Comparison of ENCODE assay signal across 10 mouse cellular contexts in the genomic region with DNA sequence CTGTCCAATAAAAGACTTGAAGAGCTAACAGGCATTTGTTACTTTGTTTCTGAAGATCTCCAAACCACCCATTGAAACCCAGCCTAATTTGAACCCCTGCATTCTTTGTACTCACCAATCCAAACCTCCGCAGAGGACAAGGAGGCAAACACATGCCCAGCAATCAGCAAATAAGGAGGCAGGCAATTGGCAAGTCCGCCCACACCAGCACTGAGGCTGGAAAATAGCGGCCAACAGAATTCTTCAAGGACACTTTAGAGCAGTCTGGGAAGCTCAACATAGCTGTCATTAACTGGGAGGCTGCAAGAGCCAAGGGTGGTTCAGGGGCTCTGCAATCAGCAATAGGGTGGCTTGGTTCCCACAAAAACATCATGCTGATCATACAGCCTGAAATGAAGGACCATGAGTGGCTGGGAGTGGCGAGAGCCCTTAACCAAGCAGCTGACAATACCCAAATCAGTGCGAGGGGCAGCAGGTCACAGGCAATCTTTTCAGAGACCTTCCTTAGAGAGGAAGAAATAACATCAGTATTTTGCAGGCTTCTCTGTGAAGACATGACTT.
DNase-seq lines count a peak whose midpoint lies in the region; ATAC-seq lines count a peak whose summit lies in the region.
"Had no signal": no experiment of that assay in that cellular context is flagged by ENCODE, and none has a peak within 500 bp of the region (broad histone marks: within the 10 kb centered on the region; RNA-seq: fewer than 3 reads in every experiment).

No protein-coding gene starts in this region.

- H3K36me3 ChIP-seq in forebrain, embryonic 11.5 days (ENCODE audit: control insufficient read depth, insufficient read depth, low read length) = no peaks in the 10 kb centered on the region
- no peaks in the 10 kb centered on the region for H3K36me3 ChIP-seq in heart, embryonic 16.5 days (ENCODE audit: control insufficient read depth, insufficient read depth)
- H3K36me3 ChIP-seq: embryonic facial prominence, embryonic 13.5 days; stomach, embryonic 15.5 days had no signal

- peak overlapping the region; percentile 7; the same call in 1 of the 2 replicates for H3K27ac ChIP-seq in forebrain, embryonic 11.5 days (ENCODE audit: low read depth, low read length)
- peak overlapping the region; percentile 63; the same call in 1 of the 2 replicates for H3K27ac ChIP-seq in heart, embryonic 16.5 days (ENCODE audit: low read length)
- H3K27ac ChIP-seq: embryonic facial prominence, embryonic 13.5 days; stomach, embryonic 15.5 days had no signal

- H3K4me3 ChIP-seq in forebrain, embryonic 11.5 days (ENCODE audit: low read depth, low read length) = no peak overlapping the region
- no peak overlapping the region for H3K4me3 ChIP-seq in heart, embryonic 16.5 days (ENCODE audit: low read length)
- H3K4me3 ChIP-seq: embryonic facial prominence, embryonic 13.5 days; stomach, embryonic 15.5 days had no signal

- peak; percentile 89 for ATAC-seq in forebrain, embryonic 11.5 days (replicated peaks; ENCODE audit: low FRiP score)
- ATAC-seq in heart, embryonic 16.5 days (replicated peaks; ENCODE audit: extremely low read depth, insufficient read depth, low FRiP score) = peak; percentile 72; the same call in 1 of the 2 replicates

- no peak overlapping the region for H3K9ac ChIP-seq in forebrain, embryonic 11.5 days (ENCODE audit: low read length)
- H3K9ac ChIP-seq in heart, embryonic 16.5 days (ENCODE audit: low read length) = no peak overlapping the region
- H3K9ac ChIP-seq: embryonic facial prominence, embryonic 13.5 days; stomach, embryonic 15.5 days had no signal

- H3K9me3 ChIP-seq in forebrain, embryonic 11.5 days (ENCODE audit: control insufficient read depth, low read length) = no peaks in the 10 kb centered on the region
- no peaks in the 10 kb centered on the region for H3K9me3 ChIP-seq in heart, embryonic 16.5 days (replicated peaks; ENCODE audit: control insufficient read depth, low read length)
- H3K9me3 ChIP-seq: embryonic facial prominence, embryonic 13.5 days; stomach, embryonic 15.5 days had no signal

- WGBS in forebrain, embryonic 11.5 days = 22% methylated on average over 5 of the region's 5 CpGs
- 18% methylated on average over 5 of the region's 5 CpGs for WGBS in heart, embryonic 16.5 days

- H3K27me3 ChIP-seq in forebrain, embryonic 11.5 days (ENCODE audit: control insufficient read depth, insufficient read depth, low read length) = no peaks in the 10 kb centered on the region
- no peaks in the 10 kb centered on the region for H3K27me3 ChIP-seq in heart, embryonic 16.5 days (ENCODE audit: control insufficient read depth, insufficient read depth, low read length)
- H3K27me3 ChIP-seq: embryonic facial prominence, embryonic 13.5 days; stomach, embryonic 15.5 days had no signal

- H3K4me1 ChIP-seq in forebrain, embryonic 11.5 days (replicated peaks; ENCODE audit: control insufficient read depth, insufficient read depth, low read length) = peaks cover 3% of the 10 kb centered on the region; the same call in 1 of the 2 replicates
- H3K4me1 ChIP-seq in heart, embryonic 16.5 days (ENCODE audit: control insufficient read depth, insufficient read depth, low read length) = peaks cover 7% of the 10 kb centered on the region; the same call in 1 of the 2 replicates
- H3K4me1 ChIP-seq: embryonic facial prominence, embryonic 13.5 days; stomach, embryonic 15.5 days had no signal

- peak; percentile 5 to 12 for DNase-seq in layer of hippocampus, postnatal 10 days (ENCODE audit: low spot score in 2 of 2)
- no peak for DNase-seq in layer of hippocampus, postnatal 25 days (ENCODE audit: extremely low spot score in 1 of 2, low spot score in 1 of 2)
- DNase-seq in forebrain, embryonic 11.5 days (ENCODE audit: low spot score) = peak; percentile 57
- peak; percentile 51 to 70 for DNase-seq in kidney, postnatal 4 days
- peak; percentile 38 for DNase-seq in ovary, postnatal 36 days (ENCODE audit: low spot score)
- DNase-seq in urinary bladder, adult 2 months (ENCODE audit: low spot score) = no peak
- no peak for DNase-seq in cerebellum, adult 18-20 months

- H3K4me2 ChIP-seq in forebrain, embryonic 11.5 days (ENCODE audit: low read depth, low read length, severe bottlenecking) = no peak overlapping the region
- H3K4me2 ChIP-seq in heart, embryonic 16.5 days (ENCODE audit: low read depth, low read length) = peak overlapping the region; percentile 14
- H3K4me2 ChIP-seq: embryonic facial prominence, embryonic 13.5 days; stomach, embryonic 15.5 days had no signal

Comparison
In these comparisons a context has a peak if more than half of its experiments do, and no peak if none do; other contexts are left out.
1. DNase-seq: peak in layer of hippocampus, postnatal 10 days (2 of 2), forebrain, embryonic 11.5 days (single experiment), kidney, postnatal 4 days (2 of 2) and ovary, postnatal 36 days (single experiment); none in layer of hippocampus, postnatal 25 days (0 of 2), urinary bladder, adult 2 months (single experiment) and cerebellum, adult 18-20 months (0 of 2).